Mouse (Mus musculus): ENCODE measurements around the gene Sphk1. TPM values are rescaled to one million over a fixed set of nuclear protein-coding genes. Genes with fewer than 3 reads are reported as not detected.

The Sphk1 gene
- polyA plus RNA-seq, 1 experiment = 0.10 TPM

DNA sequence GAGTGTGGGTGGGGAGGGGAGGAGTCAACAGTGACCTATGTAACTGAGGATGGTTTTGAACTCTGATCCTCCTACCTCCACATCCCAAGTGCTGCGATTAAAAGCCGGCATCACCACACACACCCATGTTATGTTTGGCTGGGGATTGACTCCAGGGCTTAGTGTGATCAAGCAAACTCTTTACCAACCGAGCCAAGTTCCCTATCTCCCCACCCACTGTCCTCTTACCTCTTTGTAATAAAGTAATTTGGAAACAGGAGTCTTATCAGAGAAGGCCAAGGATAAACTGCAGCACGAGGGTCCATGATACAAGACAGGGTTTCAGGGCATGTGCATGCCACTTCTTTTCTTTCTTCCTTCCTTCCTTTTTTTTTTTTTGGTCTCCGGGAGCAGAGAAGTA, 37.5 kb upstream of the Sphk1 start:
- Histone ChIP-seq H3K27me3 (replicated peaks) (no peaks in the 10 kb centered on the region), H3K4me1 (peaks cover 45% of the 10 kb centered on the region), H3K9me3 (no peaks in the 10 kb centered on the region), H3K4me3 (replicated peaks) (no peak overlapping the region), H3K36me3 (replicated peaks; ENCODE audit: low read length) (no peaks in the 10 kb centered on the region)
- no peak for TF ChIP-seq GATA1 (IDR thresholded peaks at IDR 0.05; ENCODE audit: borderline replicate concordance, low read length)
- TF ChIP-seq FLI1 (IDR thresholded peaks at IDR 0.05; ENCODE audit: low read length) = no peak

GRCm38 (mm10) chr11:116493795-116494252, 36.9 kb upstream of the Sphk1 start, which contains the start of gene Prpsap1:
Prpsap1 (minus strand) TSS chr11:116494202.
- no peaks in the 10 kb centered on the region for H3K36me3 ChIP-seq (replicated peaks; ENCODE audit: low read length)

DNA sequence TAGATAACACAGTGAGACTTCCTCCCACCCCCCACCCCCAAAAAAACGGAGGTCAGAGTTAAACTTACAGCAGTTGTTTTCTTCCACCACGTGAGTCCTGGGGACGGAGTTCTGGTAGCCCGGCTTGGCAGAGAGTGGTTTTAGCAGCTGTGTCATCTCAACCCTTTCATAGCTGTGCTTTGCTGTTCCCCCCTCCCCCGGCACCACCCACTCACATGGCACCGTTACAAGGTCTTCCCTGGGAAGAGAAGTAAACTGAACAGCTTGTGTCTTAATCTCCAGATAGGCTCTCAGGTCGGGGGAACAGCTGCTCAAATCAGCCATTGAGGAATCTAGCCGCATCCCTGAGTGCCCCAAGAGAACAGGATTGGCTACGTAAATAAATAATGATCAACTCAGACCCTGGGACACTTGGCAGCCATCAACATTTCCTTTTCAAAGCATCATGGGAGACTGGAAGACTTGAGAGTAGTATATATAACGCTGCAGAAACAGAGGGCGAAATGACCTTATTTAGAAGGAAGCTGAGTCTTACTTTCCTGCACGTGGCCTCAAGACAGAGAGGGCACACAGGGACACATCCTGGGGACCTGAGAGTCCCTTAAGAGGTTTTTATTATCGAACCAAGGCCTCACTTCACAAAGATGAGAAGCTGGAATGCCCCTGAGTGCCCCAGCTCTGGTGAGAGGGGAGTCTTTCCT, 36.1 kb upstream of the Sphk1 start:
- peaks cover 2% of the 10 kb centered on the region for H3K27me3 ChIP-seq (replicated peaks)
- H3K36me3 ChIP-seq (replicated peaks; ENCODE audit: low read length) = no peaks in the 10 kb centered on the region
- TF ChIP-seq GATA1 (IDR thresholded peaks at IDR 0.05; ENCODE audit: borderline replicate concordance, low read length) = no peak
- peaks cover 39% of the 10 kb centered on the region for H3K4me1 ChIP-seq
- no peak overlapping the region for H3K4me3 ChIP-seq (replicated peaks)
- no peaks in the 10 kb centered on the region for H3K9me3 ChIP-seq

More at GRCm38 (mm10) chr11:116493795-116494252, 36.9 kb upstream of the Sphk1 start, which contains the start of gene Prpsap1:
- H3K9me3 ChIP-seq = no peaks in the 10 kb centered on the region
- no peaks in the 10 kb centered on the region for H3K27me3 ChIP-seq (replicated peaks)
- peaks cover 47% of the 10 kb centered on the region for H3K4me1 ChIP-seq
- TF ChIP-seq FLI1 (IDR thresholded peaks at IDR 0.05; ENCODE audit: low read length) (no peak), GATA1 (IDR thresholded peaks at IDR 0.05; ENCODE audit: borderline replicate concordance, low read length) (no peak)
- no peak within 1 kb of the TSS for H3K4me3 ChIP-seq (replicated peaks)

GRCm38 (mm10) chr11:116497313-116497712, 33.4 kb upstream of the Sphk1 start:
- Histone ChIP-seq H3K27me3 (replicated peaks) (peaks cover 4% of the 10 kb centered on the region), H3K4me3 (replicated peaks) (no peak overlapping the region), H3K36me3 (replicated peaks; ENCODE audit: low read length) (no peaks in the 10 kb centered on the region), H3K4me1 (peaks cover 41% of the 10 kb centered on the region), H3K9me3 (no peaks in the 10 kb centered on the region)
- no peak for TF ChIP-seq FLI1 (IDR thresholded peaks at IDR 0.05; ENCODE audit: low read length)
- TF ChIP-seq GATA1 (IDR thresholded peaks at IDR 0.05; ENCODE audit: borderline replicate concordance, low read length) = no peak

GRCm38 (mm10) chr11:116498596-116498995, 32.1 kb upstream of the Sphk1 start:
- Histone ChIP-seq H3K27me3 (replicated peaks) (peaks cover 4% of the 10 kb centered on the region), H3K4me1 (peaks cover 36% of the 10 kb centered on the region), H3K9me3 (no peaks in the 10 kb centered on the region), H3K4me3 (replicated peaks) (no peak overlapping the region), H3K36me3 (replicated peaks; ENCODE audit: low read length) (no peaks in the 10 kb centered on the region)
- TF ChIP-seq GATA1 (IDR thresholded peaks at IDR 0.05; ENCODE audit: borderline replicate concordance, low read length) = no peak
- no peak for TF ChIP-seq FLI1 (IDR thresholded peaks at IDR 0.05; ENCODE audit: low read length)

GRCm38 (mm10) chr11:116499018-116499417, 31.7 kb upstream of the Sphk1 start:
- TF ChIP-seq FLI1 (IDR thresholded peaks at IDR 0.05; ENCODE audit: low read length) (no peak), GATA1 (IDR thresholded peaks at IDR 0.05; ENCODE audit: borderline replicate concordance, low read length) (no peak)
- H3K27me3 ChIP-seq (replicated peaks) = peaks cover 4% of the 10 kb centered on the region
- peaks cover 31% of the 10 kb centered on the region for H3K4me1 ChIP-seq
- no peaks in the 10 kb centered on the region for H3K36me3 ChIP-seq (replicated peaks; ENCODE audit: low read length)
- no peak overlapping the region for H3K4me3 ChIP-seq (replicated peaks)
- no peaks in the 10 kb centered on the region for H3K9me3 ChIP-seq

GRCm38 (mm10) chr11:116501005-116501746, 29.5 kb upstream of the Sphk1 start:
- peaks cover 19% of the 10 kb centered on the region for H3K27me3 ChIP-seq (replicated peaks)
- no peak overlapping the region for H3K4me3 ChIP-seq (replicated peaks)
- no peak for TF ChIP-seq GATA1 (IDR thresholded peaks at IDR 0.05; ENCODE audit: borderline replicate concordance, low read length)
- no peak for TF ChIP-seq FLI1 (IDR thresholded peaks at IDR 0.05; ENCODE audit: low read length)
- H3K36me3 ChIP-seq (replicated peaks; ENCODE audit: low read length) = no peaks in the 10 kb centered on the region
- peaks cover 28% of the 10 kb centered on the region for H3K4me1 ChIP-seq
- H3K9me3 ChIP-seq = no peaks in the 10 kb centered on the region

DNA sequence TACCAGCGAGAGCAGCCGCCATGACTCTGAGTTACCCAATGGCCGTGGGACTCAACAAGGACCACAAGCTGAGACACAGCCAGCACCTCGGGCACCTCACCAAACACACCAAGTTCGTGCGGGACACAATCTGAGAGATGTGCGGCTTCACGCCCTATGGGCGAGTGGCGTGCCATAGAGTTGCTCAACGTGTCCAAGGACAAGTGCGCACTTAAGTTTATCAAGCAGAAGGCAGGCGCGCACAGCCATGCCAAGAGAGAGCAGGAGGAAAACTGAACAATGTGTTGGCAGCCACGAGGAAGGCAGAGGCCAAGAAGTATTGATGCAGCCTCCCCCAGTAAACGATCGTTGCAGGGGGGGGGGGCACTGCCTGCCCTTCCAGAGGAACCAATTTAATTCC, 26.2 kb upstream of the Sphk1 start:
- peaks cover 35% of the 10 kb centered on the region for H3K27me3 ChIP-seq (replicated peaks)
- H3K4me1 ChIP-seq = peaks cover 15% of the 10 kb centered on the region
- H3K4me3 ChIP-seq (replicated peaks) = no peak overlapping the region
- no peak for TF ChIP-seq FLI1 (IDR thresholded peaks at IDR 0.05; ENCODE audit: low read length)
- no peaks in the 10 kb centered on the region for H3K36me3 ChIP-seq (replicated peaks; ENCODE audit: low read length)
- H3K9me3 ChIP-seq = 0 out of 2 replicates have a peak, but pooled peaks cover 8% of the 10 kb centered on the region

- Histone ChIP-seq H3K9me3 (peaks cover 13% of the 10 kb centered on the region), H3K36me3 (replicated peaks; ENCODE audit: low read length) (no peaks in the 10 kb centered on the region), H3K27me3 (replicated peaks) (peaks cover 33% of the 10 kb centered on the region), H3K4me3 (replicated peaks) (no peak overlapping the region), H3K4me1 (peaks cover 13% of the 10 kb centered on the region)
- TF ChIP-seq FLI1 (IDR thresholded peaks at IDR 0.05; ENCODE audit: low read length) = no peak
- no peak for TF ChIP-seq GATA1 (IDR thresholded peaks at IDR 0.05; ENCODE audit: borderline replicate concordance, low read length)
Measured at GRCm38 (mm10) chr11:116505573-116505972, 25.2 kb upstream of the Sphk1 start.
